Mouse (Mus musculus): ENCODE data around the gene Ppp1r15b. TPM values are rescaled to one million over a fixed set of nuclear protein-coding genes. Genes with fewer than 3 reads are reported as not detected.

Ppp1r15b gene
- polyA plus RNA-seq, 1 experiment from 2014 or later, result 26.6 TPM

DNA sequence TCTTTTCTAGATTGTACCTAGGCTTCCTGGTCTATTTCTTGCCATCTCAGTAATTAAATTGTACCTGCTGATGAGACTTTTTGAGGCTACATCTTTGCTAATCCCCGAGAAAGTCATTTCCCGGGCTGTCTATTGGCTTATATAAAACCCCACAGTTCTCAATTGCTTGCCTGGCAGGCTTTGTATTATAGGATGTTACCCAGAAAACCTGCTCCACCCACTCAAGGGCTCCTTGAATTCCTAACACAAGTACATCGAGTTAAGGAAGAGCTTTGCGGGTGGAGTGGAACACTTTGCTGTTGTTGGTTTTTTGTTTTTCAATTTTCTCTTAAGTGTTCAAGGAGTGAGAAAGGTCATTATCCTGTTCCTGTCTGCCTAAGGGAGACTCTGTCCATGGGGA is 41.5 kb upstream of the Ppp1r15b start:
- DNase-seq (ENCODE audit: low spot score) (no peak), ATAC-seq (no peak)
- H3K27ac ChIP-seq (ENCODE audit: low read depth, low read length), result no peak overlapping the region
- no peak overlapping the region for H3K4me2 ChIP-seq (ENCODE audit: low read length)
- WGBS, result 87% methylated on average over 4 of the region's 4 CpGs
- peaks cover 83% of the 10 kb centered on the region for H3K36me3 ChIP-seq (ENCODE audit: control insufficient read depth, insufficient read depth, low read length)
- H3K9me3 ChIP-seq (replicated peaks; ENCODE audit: control insufficient read depth, low read length), result no peaks in the 10 kb centered on the region
- H3K4me1 ChIP-seq (ENCODE audit: control insufficient read depth, insufficient read depth, low read length), result no peaks in the 10 kb centered on the region
- H3K27me3 ChIP-seq (replicated peaks; ENCODE audit: control insufficient read depth, insufficient read depth, low read length), result no peaks in the 10 kb centered on the region
- H3K4me3 ChIP-seq (ENCODE audit: low read depth, low read length), result no peak overlapping the region
- H3K9ac ChIP-seq (ENCODE audit: low read length), result no peak overlapping the region

DNA sequence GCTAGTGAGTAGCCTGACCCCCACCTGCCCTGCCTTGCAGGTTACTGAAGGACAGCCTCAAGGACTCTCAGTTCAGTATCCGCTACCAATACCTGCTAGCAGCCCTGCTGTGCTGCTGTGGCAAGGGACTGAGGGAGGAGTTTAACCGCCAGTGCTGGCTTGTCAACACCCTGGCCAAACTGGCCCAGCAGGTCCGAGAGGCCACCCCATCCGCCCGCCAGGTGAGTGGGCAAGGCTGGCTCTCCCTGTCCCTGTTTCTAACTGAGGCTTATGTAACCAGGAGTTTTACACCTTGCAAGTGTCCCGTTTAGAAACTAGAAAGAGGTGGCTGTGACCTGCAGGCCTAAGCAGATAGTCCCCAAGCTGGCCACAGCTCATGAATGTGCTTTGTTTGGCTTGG is 40.3 kb upstream of the Ppp1r15b start:
- Histone ChIP-seq H3K9ac (ENCODE audit: low read length) (no peak overlapping the region), H3K27me3 (replicated peaks; ENCODE audit: control insufficient read depth, insufficient read depth, low read length) (no peaks in the 10 kb centered on the region), H3K4me3 (ENCODE audit: low read depth, low read length) (no peak overlapping the region), H3K4me1 (ENCODE audit: control insufficient read depth, insufficient read depth, low read length) (no peaks in the 10 kb centered on the region), H3K4me2 (ENCODE audit: low read length) (no peak overlapping the region), H3K36me3 (ENCODE audit: control insufficient read depth, insufficient read depth, low read length) (peaks cover 89% of the 10 kb centered on the region), H3K9me3 (replicated peaks; ENCODE audit: control insufficient read depth, low read length) (no peaks in the 10 kb centered on the region), H3K27ac (ENCODE audit: low read depth, low read length) (no peak overlapping the region)
- DNase-seq (ENCODE audit: low spot score) (no peak), ATAC-seq (no peak)
- WGBS, result 82% methylated on average over 6 of the region's 6 CpGs

DNA sequence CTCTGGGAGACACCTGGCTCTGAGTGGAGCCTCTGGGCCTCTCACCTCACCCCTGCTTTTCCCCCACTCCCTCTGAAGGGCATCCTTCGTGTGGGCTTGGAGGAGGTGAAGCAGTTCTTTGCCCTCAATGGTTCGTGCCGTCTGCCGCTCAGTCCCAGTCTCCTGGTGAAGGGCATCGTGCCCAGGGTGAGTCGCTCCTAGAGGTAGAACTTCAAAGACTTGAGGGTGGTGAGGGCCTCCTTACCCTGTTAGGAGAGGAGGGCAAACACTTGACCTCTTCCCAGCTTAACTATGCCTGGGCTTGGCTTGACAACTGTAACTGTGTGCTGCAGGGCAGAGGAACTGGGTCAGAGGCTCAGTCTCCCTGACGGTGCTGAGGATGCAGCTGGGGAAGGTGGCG is 39.5 kb upstream of the Ppp1r15b start:
- no peak for DNase-seq (ENCODE audit: low spot score)
- H3K36me3 ChIP-seq (ENCODE audit: control insufficient read depth, insufficient read depth, low read length), result peaks cover 91% of the 10 kb centered on the region
- H3K4me3 ChIP-seq (ENCODE audit: low read depth, low read length), result no peak overlapping the region
- no peaks in the 10 kb centered on the region for H3K9me3 ChIP-seq (replicated peaks; ENCODE audit: control insufficient read depth, low read length)
- no peak overlapping the region for H3K9ac ChIP-seq (ENCODE audit: low read length)
- no peak overlapping the region for H3K27ac ChIP-seq (ENCODE audit: low read depth, low read length)
- no peak for ATAC-seq
- H3K4me2 ChIP-seq (ENCODE audit: low read length), result no peak overlapping the region
- H3K4me1 ChIP-seq (ENCODE audit: control insufficient read depth, insufficient read depth, low read length), result no peaks in the 10 kb centered on the region
- H3K27me3 ChIP-seq (replicated peaks; ENCODE audit: control insufficient read depth, insufficient read depth, low read length), result no peaks in the 10 kb centered on the region
- 90% methylated on average over 8 of the region's 8 CpGs for whole genome bisulfite sequencing

DNA sequence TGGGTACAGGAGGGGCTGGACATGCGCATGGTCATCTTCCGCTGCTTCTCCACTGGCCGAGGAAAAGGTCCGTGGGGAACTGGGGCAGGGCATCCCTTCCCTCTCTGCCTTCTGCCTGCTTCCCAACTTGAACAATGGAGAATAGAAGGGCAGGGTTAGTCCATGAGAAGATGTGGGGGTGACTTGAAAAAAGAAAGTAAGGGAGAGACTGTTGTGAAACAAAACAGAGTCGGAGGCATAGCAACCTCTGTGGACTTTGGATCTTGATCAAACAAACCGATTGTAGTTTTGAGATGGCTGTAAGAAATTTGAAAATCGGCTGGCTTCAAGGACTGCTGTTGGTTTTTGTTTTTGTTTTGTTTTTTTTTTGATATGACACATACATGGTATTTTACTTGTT is 37.2 kb upstream of the Ppp1r15b start:
- 94% methylated on average over 7 of the region's 7 CpGs for WGBS
- H3K4me1 ChIP-seq (ENCODE audit: control insufficient read depth, insufficient read depth, low read length), result no peaks in the 10 kb centered on the region
- H3K9ac ChIP-seq (ENCODE audit: low read length), result no peak overlapping the region
- H3K36me3 ChIP-seq (ENCODE audit: control insufficient read depth, insufficient read depth, low read length), result peaks cover 96% of the 10 kb centered on the region
- H3K9me3 ChIP-seq (replicated peaks; ENCODE audit: control insufficient read depth, low read length), result no peaks in the 10 kb centered on the region
- H3K4me3 ChIP-seq (ENCODE audit: low read depth, low read length), result no peak overlapping the region
- no peak overlapping the region for H3K27ac ChIP-seq (ENCODE audit: low read depth, low read length)
- H3K27me3 ChIP-seq (replicated peaks; ENCODE audit: control insufficient read depth, insufficient read depth, low read length), result no peaks in the 10 kb centered on the region
- ATAC-seq, result no peak
- no peak overlapping the region for H3K4me2 ChIP-seq (ENCODE audit: low read length)
- DNase-seq (ENCODE audit: low spot score), result no peak

DNA sequence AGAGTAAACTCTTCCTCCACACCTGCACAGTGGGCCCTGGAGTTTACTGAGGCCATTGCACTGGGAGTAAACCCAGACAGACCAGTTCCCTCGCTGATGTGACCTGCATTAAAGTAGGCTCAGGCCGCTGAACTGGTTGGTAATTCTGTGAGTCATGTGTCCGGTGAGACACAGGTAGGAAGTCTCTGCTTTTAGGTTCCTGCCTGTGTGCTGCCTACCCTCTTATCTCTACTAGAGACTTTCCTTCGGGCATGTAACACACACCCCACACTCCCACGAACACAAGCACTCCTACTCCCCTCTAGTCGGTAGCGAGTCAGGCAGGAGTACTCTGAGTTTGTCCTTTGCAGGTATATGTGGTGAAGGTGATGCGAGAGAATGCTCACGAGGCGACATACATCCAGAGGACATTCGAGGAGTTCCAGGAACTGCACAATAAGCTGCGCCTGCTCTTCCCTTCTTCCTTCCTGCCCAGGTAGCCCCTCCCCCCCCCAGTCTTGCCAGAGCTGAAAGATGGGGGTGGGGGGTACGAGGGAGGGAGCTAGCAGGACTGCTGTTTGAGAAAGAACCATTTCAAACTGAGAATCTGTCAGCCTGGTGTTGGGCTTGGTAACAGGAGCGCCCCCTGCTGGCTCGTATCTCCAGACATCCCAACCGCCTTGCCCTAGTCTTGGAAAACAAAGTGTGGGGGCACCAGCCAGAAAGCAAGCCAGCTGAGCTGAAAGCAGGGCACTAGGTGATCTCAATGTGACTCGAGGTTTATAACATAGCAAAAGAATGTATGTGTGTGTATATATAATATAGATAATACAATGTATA is 29.8 kb upstream of the Ppp1r15b start:
- H3K4me1 ChIP-seq (ENCODE audit: control insufficient read depth, insufficient read depth, low read length), result no peaks in the 10 kb centered on the region
- H3K36me3 ChIP-seq (ENCODE audit: control insufficient read depth, insufficient read depth, low read length), result peaks cover 97% of the 10 kb centered on the region
- WGBS, result 41% methylated on average over 17 of the region's 17 CpGs
- H3K9ac ChIP-seq (ENCODE audit: low read length), result no peak overlapping the region
- no peak overlapping the region for H3K27ac ChIP-seq (ENCODE audit: low read depth, low read length)
- H3K27me3 ChIP-seq (replicated peaks; ENCODE audit: control insufficient read depth, insufficient read depth, low read length), result no peaks in the 10 kb centered on the region
- H3K9me3 ChIP-seq (replicated peaks; ENCODE audit: control insufficient read depth, low read length), result no peaks in the 10 kb centered on the region
- H3K4me3 ChIP-seq (ENCODE audit: low read depth, low read length), result no peak overlapping the region
- peak; percentile 77 for ATAC-seq
- DNase-seq (ENCODE audit: low spot score), result peak; percentile 82
- H3K4me2 ChIP-seq (ENCODE audit: low read length), result no peak overlapping the region

DNA sequence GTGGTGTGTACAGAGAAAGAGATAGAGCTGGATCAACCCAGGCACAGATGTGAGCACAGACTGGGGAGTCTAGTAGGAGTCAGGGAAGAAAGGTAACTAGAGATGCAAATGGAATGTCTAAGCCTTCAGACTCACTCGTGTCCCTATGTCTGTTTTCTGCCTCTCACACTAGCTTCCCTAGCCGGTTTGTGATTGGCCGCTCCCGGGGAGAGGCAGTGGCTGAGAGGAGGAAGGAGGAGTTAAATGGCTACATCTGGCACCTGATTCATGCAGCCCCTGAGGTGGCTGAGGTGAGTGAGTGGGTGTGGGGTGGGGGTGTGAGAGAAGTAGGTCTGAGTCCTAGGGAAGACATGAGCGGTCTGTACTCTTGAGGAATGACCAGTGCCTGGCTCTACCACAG is 28.8 kb upstream of the Ppp1r15b start:
- 83% methylated on average over 5 of the region's 5 CpGs for WGBS
- H3K27ac ChIP-seq (ENCODE audit: low read depth, low read length), result no peak overlapping the region
- no peak overlapping the region for H3K4me2 ChIP-seq (ENCODE audit: low read length)
- ATAC-seq, result no peak
- H3K9me3 ChIP-seq (replicated peaks; ENCODE audit: control insufficient read depth, low read length), result no peaks in the 10 kb centered on the region
- no peaks in the 10 kb centered on the region for H3K27me3 ChIP-seq (replicated peaks; ENCODE audit: control insufficient read depth, insufficient read depth, low read length)
- peaks cover 96% of the 10 kb centered on the region for H3K36me3 ChIP-seq (ENCODE audit: control insufficient read depth, insufficient read depth, low read length)
- DNase-seq (ENCODE audit: low spot score), result no peak
- no peak overlapping the region for H3K4me3 ChIP-seq (ENCODE audit: low read depth, low read length)
- no peak overlapping the region for H3K9ac ChIP-seq (ENCODE audit: low read length)
- H3K4me1 ChIP-seq (ENCODE audit: control insufficient read depth, insufficient read depth, low read length), result no peaks in the 10 kb centered on the region

DNA sequence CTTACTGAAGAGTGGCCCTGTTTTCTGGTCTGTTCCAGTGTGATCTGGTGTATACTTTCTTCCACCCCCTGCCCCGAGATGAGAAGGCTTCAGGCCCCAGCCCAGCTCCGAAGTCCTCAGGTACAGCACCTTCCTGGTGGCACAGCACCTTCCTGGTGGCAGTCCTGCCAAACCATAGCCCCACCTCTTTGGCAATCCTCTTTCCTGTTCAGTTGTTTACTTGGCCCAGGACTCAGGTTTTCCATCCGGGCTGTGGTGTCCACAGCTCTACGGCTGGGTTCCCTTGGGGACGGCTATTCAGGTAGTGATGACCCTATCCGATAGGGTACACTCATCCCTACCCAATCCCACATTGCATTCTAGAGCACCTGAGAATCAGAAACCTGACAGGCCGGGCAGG is 27.6 kb upstream of the Ppp1r15b start:
- no peak for ATAC-seq
- WGBS, result 97% methylated on average over 7 of the region's 7 CpGs
- Histone ChIP-seq H3K9ac (ENCODE audit: low read length) (no peak overlapping the region), H3K27me3 (replicated peaks; ENCODE audit: control insufficient read depth, insufficient read depth, low read length) (no peaks in the 10 kb centered on the region), H3K4me3 (ENCODE audit: low read depth, low read length) (no peak overlapping the region), H3K36me3 (ENCODE audit: control insufficient read depth, insufficient read depth, low read length) (peaks cover 88% of the 10 kb centered on the region), H3K4me1 (ENCODE audit: control insufficient read depth, insufficient read depth, low read length) (no peaks in the 10 kb centered on the region), H3K4me2 (ENCODE audit: low read length) (no peak overlapping the region), H3K27ac (ENCODE audit: low read depth, low read length) (no peak overlapping the region), H3K9me3 (replicated peaks; ENCODE audit: control insufficient read depth, low read length) (no peaks in the 10 kb centered on the region)
- no peak for DNase-seq (ENCODE audit: low spot score)

DNA sequence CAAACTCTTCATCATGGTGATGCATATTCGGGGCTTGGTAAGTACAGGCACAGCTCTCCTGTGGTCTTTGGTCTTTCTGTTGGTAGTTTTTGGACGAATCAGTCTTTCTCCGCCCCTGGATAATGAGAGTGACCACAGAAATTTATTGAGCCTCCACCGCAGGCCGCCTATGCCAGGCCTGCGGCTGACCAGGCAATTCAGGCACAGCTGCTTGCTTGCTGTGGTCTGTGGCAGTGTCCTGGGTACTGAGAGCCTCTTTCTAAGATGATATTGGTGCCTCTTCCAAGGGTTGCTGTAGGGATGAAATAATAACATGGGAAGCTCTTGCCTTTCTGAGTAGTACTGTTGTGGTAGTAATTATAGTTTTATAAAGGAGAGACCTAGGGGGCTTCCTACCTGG is 27.1 kb upstream of the Ppp1r15b start:
- DNase-seq (ENCODE audit: low spot score) (no peak), ATAC-seq (no peak)
- H3K4me3 ChIP-seq (ENCODE audit: low read depth, low read length), result no peak overlapping the region
- no peak overlapping the region for H3K9ac ChIP-seq (ENCODE audit: low read length)
- H3K4me2 ChIP-seq (ENCODE audit: low read length), result no peak overlapping the region
- H3K9me3 ChIP-seq (replicated peaks; ENCODE audit: control insufficient read depth, low read length), result no peaks in the 10 kb centered on the region
- peaks cover 83% of the 10 kb centered on the region for H3K36me3 ChIP-seq (ENCODE audit: control insufficient read depth, insufficient read depth, low read length)
- 97% methylated on average over 6 of the region's 6 CpGs for WGBS
- H3K27ac ChIP-seq (ENCODE audit: low read depth, low read length), result no peak overlapping the region
- no peaks in the 10 kb centered on the region for H3K27me3 ChIP-seq (replicated peaks; ENCODE audit: control insufficient read depth, insufficient read depth, low read length)
- H3K4me1 ChIP-seq (ENCODE audit: control insufficient read depth, insufficient read depth, low read length), result no peaks in the 10 kb centered on the region

DNA sequence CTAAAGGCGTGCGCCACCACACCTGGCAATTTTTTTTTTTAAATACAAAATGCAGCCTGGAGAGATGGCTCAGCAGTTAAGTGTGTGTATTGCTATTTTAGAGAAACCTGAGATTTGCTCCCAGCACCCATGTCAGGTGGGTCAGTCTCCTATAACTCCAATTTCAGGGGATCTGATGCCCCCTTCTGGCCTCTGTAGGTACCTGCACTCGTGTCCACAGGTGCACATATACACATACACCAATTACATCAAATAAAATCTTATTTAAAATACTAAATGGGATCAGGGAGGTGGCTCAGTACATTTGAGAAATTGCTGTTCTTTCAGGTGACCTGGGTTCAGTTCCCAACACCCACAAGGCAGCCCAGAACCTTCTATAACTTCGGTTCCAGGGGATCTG is 14.8 kb upstream of the Ppp1r15b start:
- 92% methylated on average over 4 of the region's 4 CpGs for WGBS

More for the DNA sequence above, 14.8 kb upstream of the Ppp1r15b start:
- Histone ChIP-seq H3K9ac (ENCODE audit: low read length) (no peak overlapping the region), H3K9me3 (replicated peaks; ENCODE audit: control insufficient read depth, low read length) (no peaks in the 10 kb centered on the region), H3K36me3 (ENCODE audit: control insufficient read depth, insufficient read depth, low read length) (no peaks in the 10 kb centered on the region), H3K27ac (ENCODE audit: low read depth, low read length) (no peak overlapping the region), H3K4me3 (ENCODE audit: low read depth, low read length) (no peak overlapping the region), H3K27me3 (replicated peaks; ENCODE audit: control insufficient read depth, insufficient read depth, low read length) (no peaks in the 10 kb centered on the region), H3K4me1 (ENCODE audit: control insufficient read depth, insufficient read depth, low read length) (no peaks in the 10 kb centered on the region), H3K4me2 (ENCODE audit: low read length) (no peak overlapping the region)
- ATAC-seq (no peak), DNase-seq (ENCODE audit: low spot score) (no peak)

All from forebrain, embryonic 14.5 days (tissue).